Mouse (Mus musculus) embryonic facial prominence, embryonic 13.5 days (tissue): ENCODE results near the gene Zfp335. TPM values are rescaled to one million over a fixed set of nuclear protein-coding genes. Genes with fewer than 3 reads are reported as not detected.

Experiments used
- polyA plus RNA-seq: library from polyadenylated mRNA; unstranded; fragments of >200 nt; fragmentation: Nextera tagmentation; extraction: Ambion mirVana; gene quantifications from 2 replicates; pipeline ENCODE4 v1.2.1, GENCODE M21; 2015

The Zfp335 gene
- polyA plus RNA-seq, 1 experiment from 2014 or later, result 16.1 TPM

Other genes with a start within 250 kb of the Zfp335 start
- not detected in 2 replicates for gene Wfdc11, start 237.7 kb downstream of the Zfp335 start, polyA plus RNA-seq
- gene Wfdc13, start 226.7 kb downstream of the Zfp335 start, polyA plus RNA-seq, result not detected in 2 replicates
- not detected in 2 replicates for gene Spint4, start 213.3 kb downstream of the Zfp335 start, polyA plus RNA-seq
- not detected in 2 replicates for gene Spint5, start 196.5 kb downstream of the Zfp335 start, polyA plus RNA-seq
- 0.58 and 0.93 TPM in 2 replicates for gene Wfdc3, start 165.8 kb downstream of the Zfp335 start, polyA plus RNA-seq
- gene Dnttip1, start 165.8 kb downstream of the Zfp335 start, polyA plus RNA-seq, result 79.6 and 83.1 TPM in 2 replicates
- 410 and 448 TPM in 2 replicates for gene Ube2c, start 141.9 kb downstream of the Zfp335 start, polyA plus RNA-seq
- 16.7 and 17.2 TPM in 2 replicates for gene Tnnc2, start 131.8 kb downstream of the Zfp335 start, polyA plus RNA-seq
- 23.4 and 25.0 TPM in 2 replicates for gene Snx21, start 125.9 kb downstream of the Zfp335 start, polyA plus RNA-seq
- gene Acot8, start 106.9 kb downstream of the Zfp335 start, polyA plus RNA-seq, result 18.4 and 19.5 TPM in 2 replicates
- gene Zswim3, start 106.7 kb downstream of the Zfp335 start, polyA plus RNA-seq, result 7.0 and 7.9 TPM in 2 replicates
- 17.7 and 20.3 TPM in 2 replicates for gene Zswim1, start 89.1 kb downstream of the Zfp335 start, polyA plus RNA-seq
- gene Spata25, start 83.2 kb downstream of the Zfp335 start, polyA plus RNA-seq, result not detected in 2 replicates
- 129 and 139 TPM in 2 replicates for gene Ctsa, start 78.9 kb downstream of the Zfp335 start, polyA plus RNA-seq
- 8.4 and 9.0 TPM in 2 replicates for gene Neurl2, start 78.3 kb downstream of the Zfp335 start, polyA plus RNA-seq
- 67.4 and 69.8 TPM in 2 replicates for gene Pltp, start 54.0 kb downstream of the Zfp335 start, polyA plus RNA-seq
- gene Pcif1, start 32.5 kb downstream of the Zfp335 start, polyA plus RNA-seq, result 78.4 and 78.8 TPM in 2 replicates
- gene Mmp9, start 29.0 kb upstream of the Zfp335 start, polyA plus RNA-seq, result 16.6 and 23.8 TPM in 2 replicates
- 1.0 and 2.9 TPM in 2 replicates for gene Slc12a5, start 49.0 kb upstream of the Zfp335 start, polyA plus RNA-seq
- 94.8 and 95.8 TPM in 2 replicates for gene Ncoa5, start 123.1 kb upstream of the Zfp335 start, polyA plus RNA-seq
- gene Cd40, start 143.9 kb upstream of the Zfp335 start, polyA plus RNA-seq, result 4.9 and 6.3 TPM in 2 replicates
- not detected in 2 replicates for gene 1700025C18Rik, start 179.0 kb upstream of the Zfp335 start, polyA plus RNA-seq